Mouse (Mus musculus) forebrain, embryonic 14.5 days (tissue): ENCODE results near the gene Mettl2. TPM values are rescaled to one million over a fixed set of nuclear protein-coding genes. Genes with fewer than 3 reads are reported as not detected.
"Not testable (repeated sequence)": the region's sequence is repeated elsewhere in the genome, so short reads cannot be mapped to it uniquely, and the experiment has no call there.

Experiments used
- ATAC-seq: fragments of 200-750 bp; cut with Nextera tagmentation; 2 replicates; pipeline ENCODE4 v1.8.0; 2017; ENCODE audit warnings: mild to moderate bottlenecking, moderate library complexity
- DNase-seq: peaks from one replicate; pipeline ENCODE4 v3.0.0-alpha.2; 2015; ENCODE audit warnings: low spot score
- H3K27ac ChIP-seq: fragments of 300-500 bp; sonication (generic); 2 replicates; pipeline ENCODE4 v1.5.1; 2014; ENCODE audit warnings: low read depth, mild to moderate bottlenecking, control low read depth, low read length, moderate library complexity
- H3K27me3 ChIP-seq: fragments of 300-500 bp; sonication (generic); replicated peaks from 2 replicates; pipeline ENCODE4 v1.6.1; 2014; ENCODE audit warnings: low read length, control low read depth, mixed read lengths; ENCODE audit not compliant: control insufficient read depth, insufficient read depth
- H3K36me3 ChIP-seq: fragments of 300-500 bp; sonication (generic); 2 replicates; pipeline ENCODE4 v1.6.1; 2014; ENCODE audit warnings: low read length, control low read depth; ENCODE audit not compliant: control insufficient read depth, insufficient read depth
- H3K4me1 ChIP-seq: fragments of 300-500 bp; sonication (generic); 2 replicates; pipeline ENCODE4 v1.6.1; 2014; ENCODE audit warnings: antibody characterized with exemption, low read length, control low read depth; ENCODE audit not compliant: control insufficient read depth, insufficient read depth
- H3K4me2 ChIP-seq: fragments of 300-500 bp; sonication (generic); 2 replicates; pipeline ENCODE4 v1.6.1; 2014; ENCODE audit warnings: mild to moderate bottlenecking, control low read depth, low read length
- H3K4me3 ChIP-seq: fragments of 300-500 bp; sonication (generic); 2 replicates; pipeline ENCODE4 v1.5.1; 2014; ENCODE audit warnings: low read depth, low read length, control low read depth
- H3K9ac ChIP-seq: fragments of 300-500 bp; sonication (generic); 2 replicates; pipeline ENCODE4 v1.6.1; 2014; ENCODE audit warnings: mild to moderate bottlenecking, low read length, control low read depth, moderate library complexity
- H3K9me3 ChIP-seq: fragments of 300-500 bp; sonication (generic); replicated peaks from 2 replicates; pipeline ENCODE4 v1.6.1; 2016; ENCODE audit warnings: low read length, control low read depth, mixed read lengths; ENCODE audit not compliant: control insufficient read depth
- WGBS: fragments of 180-500 bp; shearing (Covaris S2); extraction: QIAGEN DNeasy Blood & Tissue Kit; methylation state at CpG from one replicate; pipeline ENCODE4 v1.1.7; 2014; 5-methylcytosine and 5-hydroxymethylcytosine counted together
- polyA plus RNA-seq: library from polyadenylated mRNA; unstranded; fragments of >200 nt; fragmentation: Nextera tagmentation; extraction: Ambion mirVana; gene quantifications from 2 replicates; pipeline ENCODE4 v1.2.1, GENCODE M21; 2014

Gene Mettl2
- 24.2 and 24.5 TPM in 2 replicates for polyA plus RNA-seq

DNA sequence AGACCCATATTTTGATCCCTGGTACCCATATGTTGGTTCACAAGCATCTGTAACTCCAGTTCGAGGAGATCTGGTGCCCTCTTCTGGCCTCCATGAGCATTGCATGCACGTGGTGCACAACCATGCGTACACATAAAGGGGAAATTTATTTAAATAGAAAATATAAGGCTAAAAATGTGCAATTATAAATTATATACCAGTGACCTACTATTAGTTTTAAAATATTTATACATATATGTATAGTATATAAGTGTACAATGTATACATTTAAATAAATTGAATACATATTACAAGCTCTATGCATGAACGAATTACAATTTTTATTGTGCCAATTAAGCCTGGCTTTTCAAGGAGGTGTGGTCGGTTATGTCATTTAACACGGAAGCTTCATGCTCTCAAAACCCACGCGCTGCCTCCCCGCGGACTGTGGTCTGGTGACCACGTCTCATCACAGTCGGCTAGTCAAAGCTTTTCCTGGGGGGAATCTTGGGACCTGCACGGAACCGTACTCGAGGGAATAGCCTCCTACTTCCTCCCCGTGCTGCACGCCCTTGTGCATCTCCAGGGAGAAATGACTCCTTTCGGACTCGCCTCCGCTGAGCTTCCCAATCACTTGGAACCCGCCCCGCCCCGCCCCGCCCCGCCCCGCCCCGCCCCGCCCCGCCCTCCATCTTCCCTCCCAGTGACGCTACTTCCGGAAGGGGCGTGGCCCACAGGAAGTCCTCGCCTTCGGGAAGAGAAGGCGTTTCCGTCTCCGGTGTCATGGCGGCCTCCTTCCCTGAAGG lies at the start of gene Mettl2:
Gene Mettl2, plus strand, starts transcription at position 691 of the 785 bp plus-strand sequence.
- H3K27me3 ChIP-seq = no peaks in the 10 kb centered on the region
- H3K9ac ChIP-seq = peak within 1 kb of the TSS; percentile 72
- ATAC-seq (peak; percentile 93), DNase-seq (peak; percentile 96)
- peak within 1 kb of the TSS; percentile 78 for H3K27ac ChIP-seq
- H3K4me3 ChIP-seq = peak within 1 kb of the TSS; percentile 95
- under 1% methylated on average over 35 of the region's 38 CpGs for WGBS
- peak within 1 kb of the TSS; percentile 92 for H3K4me2 ChIP-seq
- peaks cover 9% of the 10 kb centered on the region for H3K4me1 ChIP-seq
- H3K9me3 ChIP-seq = peaks cover 2% of the 10 kb centered on the region; the same call in 1 of the 2 replicates
- H3K36me3 ChIP-seq = peaks cover 14% of the 10 kb centered on the region

DNA sequence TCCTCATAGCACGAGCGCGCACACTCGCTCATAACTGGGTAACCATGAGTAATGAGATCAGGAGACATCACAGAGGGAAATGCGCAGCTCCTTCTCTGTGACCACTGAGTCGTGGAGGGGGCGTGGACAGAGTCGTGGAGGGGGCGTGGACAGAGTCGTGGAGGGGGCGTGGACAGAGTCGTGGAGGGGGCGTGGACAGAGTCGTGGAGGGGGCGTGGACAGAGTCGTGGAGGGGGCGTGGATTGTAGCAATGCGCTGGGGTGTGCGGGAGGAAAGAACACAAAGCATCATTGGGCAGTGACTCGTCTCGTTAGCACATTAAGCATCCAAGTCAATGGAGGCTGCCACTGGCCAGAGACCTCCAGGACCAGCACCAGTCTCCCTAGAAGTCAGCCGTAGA lies 13.8 kb upstream of the Mettl2 start:
- H3K4me1 ChIP-seq, H3K9ac ChIP-seq, H3K4me3 ChIP-seq, H3K27me3 ChIP-seq, H3K4me2 ChIP-seq, DNase-seq, ATAC-seq, H3K36me3 ChIP-seq, H3K27ac ChIP-seq, H3K9me3 ChIP-seq: not testable (repeated sequence)
- 69% methylated on average over 20 of the region's 22 CpGs for WGBS

DNA sequence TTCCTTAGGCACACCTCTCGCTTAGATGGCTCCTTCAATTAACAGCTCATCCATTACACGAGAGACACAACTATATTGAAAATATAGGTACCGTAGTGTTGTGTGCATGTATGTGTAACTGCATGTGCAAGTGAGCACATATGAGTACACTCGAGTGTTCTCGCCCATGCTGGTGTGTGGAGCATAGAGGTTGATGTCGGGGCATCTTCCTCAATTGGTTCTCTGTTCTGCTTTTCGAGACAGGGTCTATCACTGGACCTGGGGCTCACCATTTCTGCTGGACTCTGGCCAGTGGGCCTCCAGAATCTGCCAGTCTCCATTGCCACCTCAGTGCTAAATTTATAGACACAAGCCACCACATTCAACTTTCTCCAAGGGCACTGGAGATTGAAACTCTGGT lies 8.4 kb upstream of the Mettl2 start:
- ATAC-seq (no peak), DNase-seq (no peak)
- WGBS = 88% methylated on average over 7 of the region's 7 CpGs

DNA sequence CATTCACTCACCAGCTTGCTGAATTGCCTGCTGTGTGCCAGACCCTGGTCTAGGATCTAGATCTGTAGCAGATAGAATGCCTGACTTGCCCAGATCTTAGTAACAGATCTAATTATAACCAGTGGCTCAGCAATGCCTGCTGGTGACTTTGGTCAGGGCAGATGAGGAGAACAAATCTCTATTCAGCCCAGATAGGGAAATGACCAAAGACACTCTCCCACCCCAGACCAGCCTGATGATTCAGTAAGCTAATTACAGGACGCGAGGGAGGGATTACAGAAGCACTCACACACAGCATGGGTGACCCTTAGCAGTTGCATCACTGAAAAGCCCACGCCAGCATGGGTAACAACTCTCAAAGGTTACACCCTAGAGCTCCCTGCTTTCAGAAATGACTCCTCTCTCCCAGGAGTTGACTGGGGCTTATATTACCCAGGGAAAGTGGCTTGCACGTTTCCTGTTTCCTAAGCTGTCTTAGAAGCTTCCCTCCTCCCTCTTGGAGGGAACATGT lies 5.6 kb upstream of the Mettl2 start:
- no peak overlapping the region for H3K4me3 ChIP-seq
- no peaks in the 10 kb centered on the region for H3K4me1 ChIP-seq
- DNase-seq (no peak), ATAC-seq (no peak)
- H3K9ac ChIP-seq = no peak overlapping the region
- H3K4me2 ChIP-seq = no peak overlapping the region
- no peaks in the 10 kb centered on the region for H3K36me3 ChIP-seq
- WGBS = 24% methylated on average over 4 of the region's 4 CpGs
- no peaks in the 10 kb centered on the region for H3K27me3 ChIP-seq
- H3K9me3 ChIP-seq = peaks cover 2% of the 10 kb centered on the region; the same call in 1 of the 2 replicates
- no peak overlapping the region for H3K27ac ChIP-seq

More for the DNA sequence above, 8.4 kb upstream of the Mettl2 start:
- Histone ChIP-seq H3K4me3 (no peak overlapping the region), H3K9ac (no peak overlapping the region), H3K27ac (no peak overlapping the region), H3K4me2 (no peak overlapping the region), H3K27me3 (no peaks in the 10 kb centered on the region), H3K9me3 (no peaks in the 10 kb centered on the region), H3K4me1 (no peaks in the 10 kb centered on the region), H3K36me3 (no peaks in the 10 kb centered on the region)

DNA sequence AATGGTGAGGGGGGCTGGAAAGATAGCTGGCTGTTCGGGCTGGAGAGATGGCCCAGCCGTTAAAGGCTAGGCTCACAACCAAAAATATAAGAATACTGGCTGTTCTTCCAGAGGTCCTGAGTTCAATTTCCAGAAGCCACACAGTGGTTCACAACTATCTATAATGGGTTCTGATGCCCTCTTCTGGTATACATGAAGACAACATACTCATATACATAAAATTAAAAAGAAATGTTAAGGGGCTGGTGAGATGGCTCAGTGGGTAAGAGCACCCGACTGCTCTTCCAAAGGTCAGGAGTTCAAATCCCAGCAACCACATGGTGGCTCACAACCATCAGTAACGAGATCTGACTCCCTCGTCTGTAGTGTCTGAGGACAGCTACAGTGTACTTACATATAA lies 4.4 kb upstream of the Mettl2 start:
- not testable (repeated sequence) for H3K9me3 ChIP-seq, H3K4me2 ChIP-seq, H3K27ac ChIP-seq, H3K4me3 ChIP-seq, ATAC-seq, DNase-seq, H3K9ac ChIP-seq, H3K4me1 ChIP-seq, H3K36me3 ChIP-seq, H3K27me3 ChIP-seq
- 76% methylated on average over 5 of the region's 5 CpGs for WGBS

DNA sequence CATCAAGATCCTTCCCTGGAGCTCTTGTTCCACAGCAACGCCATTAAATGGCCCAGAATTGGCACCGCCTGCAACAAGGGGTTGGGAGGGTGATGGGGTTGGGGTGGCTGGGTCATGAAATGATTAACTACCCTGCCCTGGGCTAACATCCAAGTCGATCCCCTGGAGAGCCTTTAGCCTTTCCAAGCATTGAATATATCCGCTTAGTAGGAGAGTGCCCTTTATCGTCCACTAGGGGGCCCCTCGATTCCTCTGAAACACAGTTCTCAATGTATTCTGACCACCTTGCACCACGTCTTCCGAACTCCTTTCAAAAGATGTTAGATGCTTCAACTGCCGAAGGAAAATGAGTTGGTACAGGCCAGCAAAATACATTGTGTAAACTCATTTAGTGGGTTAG lies 2.2 kb upstream of the Mettl2 start:
- 4% methylated on average over 9 of the region's 9 CpGs for WGBS
- Histone ChIP-seq H3K4me1 (peaks cover 9% of the 10 kb centered on the region), H3K4me3 (no peak overlapping the region), H3K4me2 (no peak overlapping the region), H3K9me3 (peaks cover 2% of the 10 kb centered on the region; the same call in 1 of the 2 replicates), H3K9ac (no peak overlapping the region), H3K27me3 (no peaks in the 10 kb centered on the region), H3K27ac (no peak overlapping the region), H3K36me3 (peaks cover 3% of the 10 kb centered on the region)
- ATAC-seq (no peak), DNase-seq (peak; percentile 79)

DNA sequence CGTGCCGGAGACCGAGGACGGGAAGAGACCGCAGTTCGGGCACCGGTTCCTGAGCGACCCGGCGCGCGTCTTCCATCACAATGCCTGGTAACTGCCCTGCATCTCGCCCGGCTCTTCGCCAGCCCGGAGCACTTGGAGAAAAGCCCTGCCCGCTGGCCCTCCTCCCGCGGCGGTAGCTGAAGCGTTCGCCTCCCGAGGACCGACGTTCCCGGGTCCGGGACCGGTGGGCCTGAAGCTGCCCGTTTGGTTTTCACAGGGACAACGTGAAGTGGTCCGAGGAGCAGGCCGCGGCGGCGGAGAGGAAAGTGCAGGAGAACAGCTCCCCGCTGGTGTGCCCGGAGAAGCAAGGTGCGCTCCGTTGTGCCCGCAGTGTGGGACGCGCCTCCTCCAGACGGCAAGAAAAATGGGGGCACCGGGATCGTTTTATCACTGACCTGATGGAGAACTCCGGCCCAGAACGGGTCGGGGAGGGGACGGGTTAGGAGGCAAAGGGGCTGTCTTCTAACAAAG lies 350 bp downstream of the Mettl2 start:
- no peak for DNase-seq
- Histone ChIP-seq H3K4me2 (peak overlapping the region; percentile 92), H3K27me3 (no peaks in the 10 kb centered on the region), H3K9ac (peak overlapping the region; percentile 72), H3K36me3 (peaks cover 17% of the 10 kb centered on the region), H3K9me3 (peaks cover 2% of the 10 kb centered on the region; the same call in 1 of the 2 replicates), H3K4me1 (peaks cover 9% of the 10 kb centered on the region), H3K27ac (no peak overlapping the region), H3K4me3 (peak overlapping the region; percentile 95)
- WGBS = under 1% methylated on average over 48 of the region's 49 CpGs
- ATAC-seq = peak; percentile 43

DNA sequence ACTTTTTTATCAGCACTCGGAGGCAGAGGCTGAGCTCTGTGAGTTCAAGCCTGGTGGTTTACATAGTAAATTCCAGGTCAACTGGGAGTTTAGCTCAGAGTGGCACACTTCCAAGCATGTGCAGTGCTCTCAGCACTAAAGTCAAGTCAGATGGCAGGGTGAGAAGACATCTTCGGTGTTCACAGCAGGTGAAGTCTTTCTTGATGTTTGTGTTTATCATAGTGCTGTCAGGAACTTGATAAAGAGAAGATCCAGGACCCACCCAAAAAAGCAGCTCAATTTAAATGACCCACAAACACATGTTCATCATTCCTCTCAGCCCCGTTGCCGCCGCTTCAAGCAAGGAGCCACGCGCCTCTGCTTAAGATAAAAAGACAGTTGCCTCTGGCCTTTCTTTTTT lies 9.5 kb downstream of the Mettl2 start:
- no peak overlapping the region for H3K9ac ChIP-seq
- no peak overlapping the region for H3K27ac ChIP-seq
- ATAC-seq (no peak), DNase-seq (no peak)
- H3K27me3 ChIP-seq = no peaks in the 10 kb centered on the region
- no peak overlapping the region for H3K4me2 ChIP-seq
- H3K36me3 ChIP-seq = peaks cover 92% of the 10 kb centered on the region
- H3K4me3 ChIP-seq = no peak overlapping the region
- H3K9me3 ChIP-seq = no peaks in the 10 kb centered on the region
- WGBS = 96% methylated on average over 7 of the region's 7 CpGs
- H3K4me1 ChIP-seq = no peaks in the 10 kb centered on the region

DNA sequence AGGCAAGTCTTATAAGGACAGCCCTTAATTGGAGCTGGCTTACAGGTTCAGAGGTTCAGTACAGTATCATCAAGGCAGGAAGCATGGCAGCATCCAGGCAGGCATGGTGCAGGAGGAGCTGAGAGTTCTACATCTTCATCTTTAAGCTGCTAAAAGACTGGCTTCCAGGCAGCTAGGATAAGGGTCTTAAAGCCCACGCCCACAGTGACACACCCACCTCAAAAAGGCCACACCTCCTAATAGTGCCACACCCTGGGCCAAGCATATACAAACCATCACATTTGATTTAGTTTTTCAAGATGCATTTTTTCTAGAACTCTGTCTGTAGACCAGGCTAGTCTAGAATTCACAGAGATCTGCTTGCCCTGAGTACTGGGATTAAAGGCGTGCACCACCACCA lies 11.0 kb downstream of the Mettl2 start:
- H3K4me1 ChIP-seq, H3K9ac ChIP-seq, H3K4me3 ChIP-seq, H3K27ac ChIP-seq, ATAC-seq, H3K9me3 ChIP-seq, H3K27me3 ChIP-seq, H3K4me2 ChIP-seq, DNase-seq: not testable (repeated sequence)
- peaks cover 95% of the 10 kb centered on the region for H3K36me3 ChIP-seq
- WGBS = 93% methylated on average over 2 of the region's 2 CpGs
